Mouse (Mus musculus) ovary, adult 18-20 months (tissue): ENCODE data around the gene Insl6.

Experiments used
- DNase-seq: peaks from one replicate; pipeline ENCODE4 v3.0.0; 2022; ENCODE audit warnings: low spot score, mixed read lengths

Gene Insl6

GRCm38 (mm10) chr19:29325053-29325851 is at the start of gene Insl6:
Gene Insl6 (minus strand): TSS chr19:29325356.
- peak; percentile 51 for DNase-seq

GRCm38 (mm10) chr19:29374947-29375346 is 49.8 kb upstream of the Insl6 start:
- DNase-seq = no peak

GRCm38 (mm10) chr19:29373438-29373837 is 48.3 kb upstream of the Insl6 start:
- no peak for DNase-seq

- no peak for DNase-seq
These were observed 47.5 kb upstream of the Insl6 start for GRCm38 (mm10) chr19:29372621-29373020.

GRCm38 (mm10) chr19:29372138-29372537 is 47.0 kb upstream of the Insl6 start:
- DNase-seq = no peak

GRCm38 (mm10) chr19:29371284-29372081 is 46.3 kb upstream of the Insl6 start:
- DNase-seq = no peak

GRCm38 (mm10) chr19:29370545-29371283 is 45.6 kb upstream of the Insl6 start:
- no peak for DNase-seq

GRCm38 (mm10) chr19:29370112-29370511 is 45.0 kb upstream of the Insl6 start:
- no peak for DNase-seq

- DNase-seq = no peak
These were observed 43.6 kb upstream of the Insl6 start for GRCm38 (mm10) chr19:29368671-29369309.

GRCm38 (mm10) chr19:29368041-29368440 is 42.9 kb upstream of the Insl6 start:
- DNase-seq = no peak

- DNase-seq = peak; percentile 65
These were observed 41.9 kb upstream of the Insl6 start, which contains the start of the genes Plgrkt and Cd274 for GRCm38 (mm10) chr19:29366969-29367622. Gene Plgrkt (minus strand): TSS chr19:29367390. Gene Cd274 (plus strand): TSS chr19:29367455.

- DNase-seq = no peak
These were observed 41.2 kb upstream of the Insl6 start for GRCm38 (mm10) chr19:29366226-29366968.

- no peak for DNase-seq
These were observed 39.9 kb upstream of the Insl6 start for GRCm38 (mm10) chr19:29365105-29365504.

- DNase-seq = no peak
These were observed 38.9 kb upstream of the Insl6 start for GRCm38 (mm10) chr19:29364076-29364475.

GRCm38 (mm10) chr19:29363557-29363956 is 38.4 kb upstream of the Insl6 start:
- DNase-seq = no peak

GRCm38 (mm10) chr19:29362173-29362930 is 37.2 kb upstream of the Insl6 start:
- DNase-seq = no peak

GRCm38 (mm10) chr19:29361468-29362130 is 36.4 kb upstream of the Insl6 start:
- DNase-seq = peak; percentile 89

- DNase-seq = no peak
These were observed 35.1 kb upstream of the Insl6 start for GRCm38 (mm10) chr19:29360251-29360650.

GRCm38 (mm10) chr19:29356281-29356680 is 31.1 kb upstream of the Insl6 start:
- DNase-seq = no peak
